Mouse (Mus musculus): ENCODE measurements around the gene Pik3cb. TPM values are rescaled to one million over a fixed set of nuclear protein-coding genes. Genes with fewer than 3 reads are reported as not detected.

Gene Pik3cb
- total RNA-seq, 2 experiments from 2014 or later: 16.9 to 18.3 TPM

DNA sequence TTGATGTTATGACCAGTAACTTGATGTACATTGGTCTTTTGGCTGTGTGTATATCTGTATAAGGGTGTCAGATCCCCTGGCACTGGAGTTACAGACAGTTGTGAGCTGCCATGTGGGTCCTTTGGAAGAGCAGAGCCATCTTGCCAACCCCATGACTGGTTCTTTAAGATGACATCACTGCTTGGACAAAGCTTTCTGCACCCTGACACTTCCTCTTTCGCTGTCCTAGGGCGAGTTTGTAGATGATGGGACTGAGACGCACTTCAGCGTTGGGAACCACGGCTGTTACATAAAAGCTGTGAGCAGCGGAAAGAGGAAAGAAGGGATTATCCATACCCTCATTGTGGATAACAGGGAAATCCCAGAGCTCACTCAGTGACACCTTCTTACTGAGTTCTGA lies 139.1 kb downstream of the Pik3cb start:
- no peak for DNase-seq

DNA sequence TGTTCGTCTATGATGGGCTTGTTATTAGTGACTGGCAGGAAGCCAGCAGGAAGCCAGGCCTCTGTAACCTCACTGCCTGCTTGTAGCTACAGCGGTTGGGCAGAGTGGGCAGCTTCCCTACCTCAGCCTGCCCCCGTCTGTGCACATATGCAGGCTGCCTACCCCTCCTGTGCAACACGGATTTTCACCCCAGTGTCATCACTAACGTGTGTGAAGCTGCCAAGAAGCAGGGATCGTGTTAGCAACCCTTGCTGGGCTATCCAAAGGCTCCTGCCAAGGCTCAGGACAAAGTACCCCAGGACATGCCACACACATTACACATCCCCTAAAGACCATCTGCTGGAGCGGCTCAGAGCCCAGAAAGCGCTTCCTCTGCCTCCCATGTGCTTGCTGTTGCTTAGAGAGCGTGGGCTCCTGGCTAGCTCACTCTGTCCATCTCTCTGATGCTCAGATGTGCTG lies 140.5 kb downstream of the Pik3cb start:
- DNase-seq: no peak

DNA sequence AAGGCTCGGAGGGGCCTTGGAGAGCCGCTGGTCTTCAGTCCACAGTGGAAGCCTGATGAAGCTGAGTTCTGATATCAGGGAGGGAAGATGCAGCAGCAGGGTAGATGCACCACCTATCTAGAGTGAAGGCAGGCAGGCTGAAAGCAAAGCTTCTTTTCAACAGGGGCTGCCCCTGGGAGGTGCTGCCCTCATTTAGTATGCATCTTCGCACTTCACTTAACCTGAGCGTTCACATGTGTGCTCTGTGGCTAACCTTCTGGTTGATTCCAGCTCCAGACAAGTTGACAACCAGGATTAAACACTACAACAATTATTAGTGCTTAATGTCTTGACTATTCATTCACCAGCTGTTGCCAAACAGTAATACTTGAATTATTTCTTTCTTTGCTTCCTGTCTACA lies 146.3 kb downstream of the Pik3cb start:
- no peak for DNase-seq

DNA sequence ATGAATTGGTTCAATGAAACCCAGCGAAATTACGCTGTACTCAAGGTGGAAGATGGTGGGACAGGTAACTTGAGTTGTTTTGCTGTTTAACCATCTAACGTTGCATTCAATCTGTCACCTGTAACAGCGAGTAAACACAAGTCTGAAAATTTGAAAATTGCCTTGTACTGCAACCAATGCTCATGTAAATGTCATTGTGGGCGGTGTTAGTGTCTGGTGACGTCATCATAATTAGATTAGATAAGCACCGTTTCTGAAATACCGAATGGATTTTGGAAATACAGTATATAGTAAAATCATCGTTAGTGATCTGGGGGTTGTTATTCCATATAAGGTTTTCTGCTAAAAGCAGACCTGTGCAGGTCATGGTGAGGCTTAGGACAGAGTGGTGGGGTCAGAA lies 153.3 kb downstream of the Pik3cb start:
- DNase-seq: no peak

Other genes starting within 250 kb of the Pik3cb start
- not detected for gene 7420426K07Rik, start 237.5 kb downstream of the Pik3cb start, total RNA-seq (2021)
- not detected for gene Foxl2, start 185.3 kb downstream of the Pik3cb start, total RNA-seq (2021)
- 10 to 100 TPM; 18.3 to 24.9 TPM for gene Faim, start 154.2 kb downstream of the Pik3cb start, total RNA-seq (2021)
- gene Gm1123, start 104.9 kb downstream of the Pik3cb start, total RNA-seq (2021): not detected
- not detected for gene Faiml, start 96.6 kb upstream of the Pik3cb start, total RNA-seq (2021)
- 1 to 10 TPM; 6.8 to 7.5 TPM for gene Cep70, start 102.7 kb upstream of the Pik3cb start, total RNA-seq (2021)
- under 1 TPM; 0.26 to 0.43 TPM for gene Esyt3, start 217.9 kb upstream of the Pik3cb start, total RNA-seq (2021)

Measured in adrenal gland, postnatal 36 days (tissue).